Comparison of ENCODE assay signal across 23 mouse cellular contexts in the genomic region with DNA sequence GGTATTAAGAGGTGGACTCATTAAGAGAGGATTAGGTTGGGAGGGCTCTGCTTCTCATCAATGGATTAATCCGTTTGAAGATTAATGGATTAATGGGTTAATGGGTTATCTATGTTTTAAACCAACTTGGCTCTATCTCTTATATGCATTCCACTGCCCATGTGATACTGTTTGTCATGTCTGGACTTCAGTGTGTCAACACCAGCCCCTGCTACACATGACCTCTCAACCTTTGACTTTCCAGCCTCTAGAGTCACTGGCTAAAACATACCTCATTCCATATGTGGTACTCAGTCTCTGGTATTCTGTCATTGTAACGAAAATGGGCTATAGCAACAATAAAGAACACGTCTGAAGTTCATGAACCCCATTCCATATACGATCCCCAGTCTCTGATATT.
"Had no signal": no experiment of that assay in that cellular context is flagged by ENCODE, and none has a peak within 500 bp of the region (broad histone marks: within the 10 kb centered on the region; RNA-seq: fewer than 3 reads in every experiment).

No protein-coding gene starts in this region.

- H3K27me3 ChIP-seq: limb, embryonic 12.5 days; midbrain, embryonic 13.5 days; neural tube, embryonic 13.5 days had no signal

- DNase-seq: kidney, adult 18-20 months; kidney, adult 9 months; kidney, postnatal 14 days; kidney, postnatal 4 days; left cerebral cortex, postnatal 4 days; lung, adult 2 months; lung, postnatal 14 days; lung, postnatal 4 days; right cerebral cortex, adult 18-20 months; right cerebral cortex, postnatal 14 days; right cerebral cortex, postnatal 4 days; thymus, adult 2 months; thymus, postnatal 14 days; thymus, postnatal 4 days had no signal

- H3K27ac ChIP-seq: limb, embryonic 12.5 days; limb, embryonic 15.5 days; midbrain, embryonic 13.5 days; neural tube, embryonic 13.5 days; stomach, postnatal 0 days had no signal

- H3K9ac ChIP-seq: limb, embryonic 12.5 days; limb, embryonic 15.5 days; midbrain, embryonic 13.5 days; neural tube, embryonic 13.5 days had no signal

- H3K36me3 ChIP-seq: limb, embryonic 12.5 days; limb, embryonic 15.5 days; midbrain, embryonic 13.5 days; neural tube, embryonic 13.5 days had no signal

- H3K4me2 ChIP-seq: limb, embryonic 12.5 days; limb, embryonic 15.5 days; midbrain, embryonic 13.5 days; neural tube, embryonic 13.5 days had no signal

- H3K4me1 ChIP-seq: limb, embryonic 12.5 days; limb, embryonic 15.5 days; midbrain, embryonic 13.5 days; neural tube, embryonic 13.5 days had no signal

- H3K9me3 ChIP-seq: limb, embryonic 12.5 days; limb, embryonic 15.5 days; midbrain, embryonic 13.5 days; neural tube, embryonic 13.5 days had no signal

- ATAC-seq: inflammation-experienced regulatory T-cells, adult 6 months; intestine, embryonic 16.5 days; midbrain, embryonic 13.5 days; midbrain, embryonic 16.5 days had no signal

- H3K4me3 ChIP-seq: limb, embryonic 12.5 days; limb, embryonic 15.5 days; midbrain, embryonic 13.5 days; myocyte; neural tube, embryonic 13.5 days had no signal
